Mouse (Mus musculus) urinary bladder, adult 2 months (tissue): ENCODE measurements around the gene Armc2. TPM values are rescaled to one million over a fixed set of nuclear protein-coding genes. Genes with fewer than 3 reads are reported as not detected.

ENCODE experiments used
- DNase-seq: peaks from one replicate; pipeline ENCODE4 v3.0.0; 2022; ENCODE audit warnings: low spot score
- polyA plus RNA-seq: library from polyadenylated mRNA; depleted of rRNA; stranded (reverse); fragments of >200 nt; gene quantifications from 2 replicates; pipeline ENCODE4 v1.2.3, GENCODE M21; 2012

Gene Armc2
- polyA plus RNA-seq, 1 experiment = 1.8 TPM

DNA sequence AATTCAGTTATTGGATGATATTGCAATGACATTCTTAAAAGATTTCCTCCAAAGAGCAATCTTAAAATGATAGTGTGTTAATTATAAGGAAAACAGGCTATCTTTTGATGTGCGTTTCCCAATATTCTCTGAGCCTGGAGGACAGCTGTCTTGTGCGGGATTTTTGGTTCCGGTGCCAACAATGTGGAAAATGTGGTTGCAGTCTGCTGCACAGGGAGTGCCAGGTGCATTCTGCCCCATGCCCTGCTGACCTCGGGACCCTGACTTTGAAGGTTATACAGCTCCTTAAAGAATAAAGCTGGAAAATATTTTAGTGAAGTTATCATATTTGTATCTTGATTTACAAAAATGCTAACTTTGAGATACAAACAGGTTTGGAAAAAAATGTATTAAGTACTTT lies 110.3 kb downstream of the Armc2 start:
- DNase-seq = no peak

DNA sequence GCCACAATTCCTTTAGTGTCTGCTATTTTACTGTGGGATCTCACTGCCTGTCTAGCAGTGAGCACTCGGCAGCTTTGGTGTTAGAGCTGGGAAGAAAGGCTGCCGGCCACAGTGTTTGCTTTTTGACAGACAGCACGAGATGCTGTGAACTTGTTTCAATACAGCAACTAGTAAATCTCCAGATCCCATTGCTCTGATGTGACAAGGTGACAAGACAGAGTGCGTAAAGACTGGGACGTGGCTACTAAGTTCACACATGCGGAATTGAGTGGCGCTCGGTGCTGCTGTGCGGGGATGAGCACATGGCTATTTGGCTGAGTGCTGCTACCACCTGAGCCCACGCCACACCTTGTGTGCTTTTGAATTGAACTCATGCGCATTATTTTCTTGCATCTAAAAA lies 110.8 kb downstream of the Armc2 start:
- DNase-seq = no peak

DNA sequence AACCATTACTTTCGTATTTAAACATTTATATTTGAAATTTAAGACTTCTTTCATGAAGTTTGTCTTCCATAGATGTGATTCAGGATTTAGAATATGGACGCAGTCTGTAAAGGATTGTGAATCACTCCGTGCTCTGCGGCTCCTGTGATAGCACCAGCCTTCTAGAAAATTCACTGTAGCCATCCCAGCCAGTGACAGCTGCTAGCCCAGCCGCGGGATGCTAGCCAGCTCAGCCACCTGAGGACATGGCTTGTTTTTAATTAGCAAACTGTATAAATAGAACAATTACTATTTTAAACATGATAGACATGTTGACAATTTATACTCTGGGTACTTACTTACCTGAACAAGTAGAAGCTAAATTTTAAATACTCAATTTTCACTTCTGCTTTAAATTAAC lies 116.4 kb downstream of the Armc2 start:
- no peak for DNase-seq

DNA sequence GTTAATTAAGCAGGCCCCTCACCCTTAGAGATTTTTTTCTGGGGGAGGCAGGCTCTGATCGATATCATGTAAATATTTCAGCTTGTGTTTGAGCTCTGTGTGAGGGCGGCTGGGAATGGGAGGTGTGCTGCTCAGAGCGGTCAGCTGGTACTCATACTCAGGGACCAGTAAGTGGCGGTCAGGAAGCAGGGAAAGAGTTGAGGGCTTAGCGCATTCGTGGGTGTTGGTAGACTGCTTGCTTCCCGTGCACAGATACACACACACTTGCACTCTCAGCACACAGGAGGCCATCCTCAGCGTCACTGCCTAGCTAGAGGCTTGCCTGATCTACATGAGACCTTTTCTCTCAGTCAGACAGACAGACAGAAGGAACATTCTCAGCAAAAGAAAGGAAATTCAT lies 116.8 kb downstream of the Armc2 start:
- DNase-seq = no peak

DNA sequence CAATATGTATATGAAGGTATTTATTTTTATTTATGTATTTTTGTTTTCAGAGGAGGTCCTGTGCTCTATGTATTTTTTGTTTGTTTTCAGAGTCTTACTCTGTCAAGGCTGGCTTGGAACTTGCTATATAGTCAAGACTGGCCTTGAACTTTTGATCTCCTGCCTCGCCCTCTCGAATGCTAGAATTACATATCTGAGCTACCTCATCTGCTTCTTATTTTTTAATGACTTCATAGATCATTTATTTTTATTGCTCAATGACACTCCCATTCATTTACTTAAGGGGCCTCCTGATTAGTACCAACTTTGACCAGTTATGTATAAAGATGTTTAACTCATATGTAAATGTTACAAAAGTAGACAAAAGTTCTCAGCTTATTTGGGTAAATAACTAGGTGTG lies 121.4 kb downstream of the Armc2 start:
- DNase-seq = no peak

DNA sequence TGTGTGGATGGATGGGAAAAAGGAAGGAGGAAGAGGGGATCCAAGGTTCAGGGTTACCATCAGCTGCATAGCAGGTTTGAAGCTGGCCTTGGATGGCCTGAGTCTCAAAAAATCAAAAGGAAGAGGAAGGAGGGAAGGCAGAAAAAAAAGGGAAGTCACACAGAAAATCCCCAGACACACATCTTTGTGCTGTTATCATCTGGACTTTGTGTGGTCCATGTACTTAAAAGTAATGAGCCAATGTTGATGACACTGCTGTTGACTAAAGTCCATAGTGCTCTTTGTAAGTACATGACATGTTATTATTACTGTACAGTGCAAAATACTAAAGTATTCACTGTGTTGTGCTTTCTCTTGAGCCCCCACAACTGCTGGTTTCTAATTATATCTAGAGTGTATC lies 121.8 kb downstream of the Armc2 start:
- no peak for DNase-seq

DNA sequence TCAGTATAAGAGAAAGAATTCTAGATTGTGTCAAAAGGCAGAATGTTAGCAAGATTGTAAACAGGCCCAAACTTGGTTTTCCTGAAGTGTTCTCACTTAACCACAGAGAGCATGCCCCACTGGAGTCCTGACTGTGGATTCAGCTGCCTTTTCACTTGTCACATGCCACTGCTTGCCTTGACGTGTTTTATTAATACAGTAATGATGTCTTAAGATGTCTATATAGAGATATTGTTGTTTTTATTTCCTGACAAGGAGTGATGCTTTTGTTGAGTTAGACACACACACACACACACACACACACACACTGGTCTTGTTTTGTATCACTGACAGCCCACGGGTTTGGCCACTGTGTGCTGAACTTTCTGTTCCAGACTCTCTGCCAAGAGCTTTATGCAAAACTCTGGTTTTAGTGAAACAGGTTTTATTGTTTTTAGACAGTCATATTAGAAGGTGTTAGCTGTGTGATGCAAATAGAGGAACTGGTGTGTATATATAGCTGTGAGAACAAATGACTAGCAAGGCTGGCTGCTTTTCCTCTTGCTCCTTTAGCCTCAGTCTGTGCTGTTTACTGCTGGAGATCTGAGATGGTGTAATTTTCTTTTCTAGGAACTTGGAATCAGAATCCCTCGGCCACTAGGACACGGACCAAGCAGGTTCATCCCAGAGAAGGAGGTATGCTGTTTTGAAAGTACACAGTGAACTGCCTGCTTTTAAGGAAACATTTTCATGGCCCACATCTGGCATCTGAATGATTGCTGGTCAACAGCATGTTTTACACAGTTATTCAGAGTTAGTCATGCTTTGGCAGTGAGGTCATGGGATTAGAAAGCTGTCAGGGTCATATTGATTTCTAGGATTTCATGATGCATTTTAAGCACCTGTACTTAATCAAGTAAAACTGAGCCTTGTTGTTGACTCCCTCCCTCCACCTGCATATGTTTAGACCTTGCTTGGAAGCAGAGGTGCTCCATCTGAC lies 124.5 kb downstream of the Armc2 start:
- DNase-seq = no peak

DNA sequence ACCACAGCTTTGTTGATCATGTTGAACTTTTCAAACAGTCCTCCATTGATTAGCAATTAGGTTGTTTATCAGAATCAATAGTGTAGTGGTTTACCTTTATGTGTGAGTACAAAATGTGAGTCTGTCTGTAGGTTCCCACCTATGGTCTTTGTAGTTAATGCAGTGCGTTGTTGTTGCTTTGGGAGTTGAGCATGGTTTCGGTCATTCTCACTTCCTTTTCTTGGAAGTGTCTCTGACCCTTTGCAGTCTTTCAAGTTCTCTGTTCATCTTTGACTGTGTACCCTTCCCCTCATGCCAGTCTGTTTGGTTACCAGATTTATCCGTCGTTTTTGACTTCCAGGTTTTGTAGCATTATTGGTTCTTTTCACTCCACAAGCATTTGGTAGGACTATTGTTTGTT lies 126.9 kb downstream of the Armc2 start:
- no peak for DNase-seq

DNA sequence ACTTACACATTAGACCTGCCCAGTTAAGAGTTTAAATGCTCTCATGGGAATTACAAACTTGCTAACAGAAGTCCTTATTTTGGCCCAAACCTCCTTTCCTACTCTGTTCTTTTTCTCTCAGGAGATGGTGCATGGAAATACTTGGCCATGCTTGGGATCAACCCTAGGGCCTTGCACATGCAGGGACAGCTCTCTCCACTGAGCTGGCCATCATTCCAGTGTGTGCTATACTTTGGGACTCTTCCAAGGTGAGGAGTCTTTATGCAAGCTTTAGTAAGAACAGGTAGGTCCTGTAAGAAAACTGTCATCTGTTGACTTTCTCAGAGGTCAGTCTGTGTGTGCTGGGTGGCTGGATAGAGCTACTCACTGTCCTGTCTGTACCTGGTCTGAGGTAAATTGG lies 127.7 kb downstream of the Armc2 start:
- no peak for DNase-seq

DNA sequence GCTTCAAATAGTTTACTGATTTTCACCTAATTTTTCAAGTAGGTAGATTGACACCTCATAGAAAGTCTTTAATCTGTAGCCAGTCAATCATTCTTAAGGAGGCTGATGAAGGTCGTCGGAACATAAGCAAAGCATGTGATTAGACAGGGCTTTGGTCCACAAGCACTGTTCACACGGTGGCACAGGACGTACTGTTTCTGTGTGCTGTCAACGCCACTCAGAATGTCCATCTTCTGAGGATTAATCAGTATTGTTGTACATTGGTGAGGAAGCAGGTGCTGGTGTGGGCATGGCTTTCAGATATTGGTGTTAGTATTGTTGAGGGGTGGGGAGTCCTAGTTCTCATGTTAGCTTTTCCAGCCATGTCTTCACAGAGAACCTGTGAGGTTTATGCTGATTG lies 128.7 kb downstream of the Armc2 start:
- no peak for DNase-seq

DNA sequence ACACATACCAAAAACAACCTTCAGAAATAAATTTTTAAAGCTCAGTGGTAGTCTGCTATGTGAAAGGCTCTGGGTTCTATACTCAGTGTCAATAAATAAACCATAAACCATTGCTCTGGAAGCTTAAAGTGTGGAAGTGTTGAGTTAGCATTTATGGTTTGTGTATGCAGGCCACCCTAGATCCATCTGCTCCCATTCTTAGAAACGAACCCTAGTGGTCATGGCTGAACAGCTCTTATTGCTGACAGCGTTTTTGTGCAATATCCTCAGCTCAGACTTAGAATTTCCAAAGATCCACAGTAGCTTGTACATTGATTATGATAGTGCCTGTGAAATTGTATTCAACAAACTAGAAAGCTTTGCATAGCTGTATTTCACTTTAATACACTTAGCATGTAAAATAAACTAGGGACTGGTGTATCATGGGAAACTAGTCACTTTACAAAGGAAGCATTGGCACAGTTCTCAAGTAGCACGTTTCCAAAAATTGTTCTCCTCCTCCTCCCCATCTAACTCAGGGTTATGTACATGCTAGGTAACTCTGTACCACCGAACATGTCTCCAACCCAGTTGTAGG lies 129.8 kb downstream of the Armc2 start:
- no peak for DNase-seq

DNA sequence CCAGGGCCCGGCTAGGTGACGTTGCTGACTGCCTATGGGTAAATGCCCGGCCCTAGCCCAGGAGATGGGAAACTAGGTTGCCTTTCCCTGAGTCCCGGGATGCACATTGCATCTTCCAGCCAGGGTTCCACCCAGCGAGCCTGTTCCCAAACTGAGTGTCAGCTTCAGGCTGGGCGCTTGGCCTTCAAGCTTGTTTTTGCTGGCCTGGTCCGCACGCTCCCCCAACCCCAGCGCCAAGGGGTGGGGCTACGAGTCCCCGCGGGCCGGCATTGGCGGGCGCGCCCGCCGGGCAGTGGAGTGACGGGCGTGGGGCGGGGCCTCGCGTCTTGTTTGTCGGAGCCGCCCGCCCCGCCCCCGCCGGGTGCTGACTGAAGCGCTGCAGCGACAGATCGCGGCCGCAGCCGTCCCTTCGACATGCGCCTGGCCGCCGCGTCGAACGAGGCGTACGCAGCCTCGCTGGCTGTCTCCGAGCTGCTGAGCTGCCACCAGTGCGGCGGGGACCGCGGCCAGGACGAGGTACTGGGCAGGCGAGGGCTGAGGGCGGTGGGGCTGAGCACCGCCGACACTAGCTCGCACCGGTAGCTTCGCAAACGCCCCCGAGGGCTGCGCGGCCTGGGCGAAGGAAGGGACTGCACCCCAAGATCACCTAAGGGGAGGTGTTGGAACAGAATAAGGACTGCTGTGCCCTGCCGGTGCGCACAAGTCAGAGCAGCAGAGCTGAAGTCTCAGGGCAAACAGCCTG lies 131.0 kb downstream of the Armc2 start:
- DNase-seq = peak; percentile 86

DNA sequence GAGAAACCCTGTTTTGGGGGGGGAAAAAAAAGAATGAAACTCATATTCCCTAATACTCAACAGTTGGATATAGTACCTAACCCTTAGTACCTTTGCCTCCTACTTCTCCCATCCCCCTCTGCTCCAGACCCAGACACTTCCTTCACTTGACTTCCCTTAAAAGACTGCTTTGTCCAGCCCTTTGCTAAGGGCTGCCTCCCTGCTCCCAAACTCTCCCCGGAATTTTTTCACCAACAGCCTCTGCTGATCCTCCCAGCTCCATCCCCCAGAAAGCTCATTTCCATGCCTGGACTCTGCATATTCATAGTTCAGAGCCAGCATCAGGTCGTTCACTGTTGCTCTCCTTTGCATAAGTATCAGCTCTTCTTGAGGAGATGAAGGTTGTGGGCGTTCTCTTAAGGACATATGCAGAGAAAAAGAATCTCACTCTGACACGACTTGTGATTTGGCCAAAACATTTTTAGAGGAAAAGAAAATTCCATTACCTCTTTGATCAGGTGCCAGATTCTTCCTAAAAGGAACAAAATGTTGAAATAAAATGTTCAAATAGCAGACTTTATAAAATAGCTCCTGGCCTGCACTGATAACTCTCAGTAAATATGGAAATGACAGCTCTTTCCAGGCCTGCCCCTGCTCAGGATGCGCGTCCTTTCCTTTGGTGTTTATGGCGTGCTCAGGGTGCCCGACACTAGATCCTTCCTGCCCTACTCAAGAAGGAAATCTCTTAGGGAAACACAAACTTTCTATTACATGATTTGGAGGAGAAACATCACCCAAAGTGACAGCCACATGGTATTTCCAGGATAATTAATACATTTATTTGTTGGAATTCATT lies 134.3 kb downstream of the Armc2 start:
- DNase-seq = no peak

DNA sequence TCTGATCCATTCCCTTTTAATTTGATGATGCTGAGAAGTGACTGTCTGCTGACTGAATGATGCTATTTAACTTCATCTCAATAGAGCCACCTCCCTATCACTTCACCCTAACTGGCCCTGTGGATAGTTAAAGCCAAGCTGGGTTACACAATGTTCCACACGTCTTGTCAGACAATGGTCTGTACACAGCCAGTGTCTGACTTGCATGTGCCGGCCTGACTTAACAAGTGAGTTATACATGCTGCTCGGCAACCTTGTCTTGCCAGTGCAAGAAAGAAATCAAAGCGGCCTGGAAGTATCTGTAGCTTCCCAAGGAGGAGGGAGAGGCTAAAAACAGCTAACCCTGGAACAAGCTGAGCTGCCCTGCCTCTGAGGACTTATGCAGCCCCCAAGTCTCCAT lies 136.8 kb downstream of the Armc2 start:
- DNase-seq = no peak

DNA sequence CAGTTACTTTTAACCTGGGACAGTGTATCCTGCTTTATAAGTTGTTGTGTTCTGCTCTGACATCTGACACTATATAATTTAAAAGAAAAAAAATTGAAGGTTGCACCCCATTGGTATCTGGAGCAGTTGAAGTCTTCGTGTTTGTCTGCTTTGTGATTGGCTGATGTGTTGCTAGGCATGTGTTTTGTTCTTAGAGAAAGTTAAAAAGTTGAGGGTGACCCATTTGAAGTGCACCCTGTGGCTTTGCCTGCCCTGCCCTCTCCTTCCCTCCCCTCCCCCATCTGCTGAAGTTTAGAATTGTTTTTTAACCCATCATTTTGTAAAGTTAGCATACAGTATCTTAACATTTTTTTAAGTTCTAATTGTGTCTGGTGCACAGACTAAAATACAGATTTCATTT lies 137.5 kb downstream of the Armc2 start:
- DNase-seq = no peak

DNA sequence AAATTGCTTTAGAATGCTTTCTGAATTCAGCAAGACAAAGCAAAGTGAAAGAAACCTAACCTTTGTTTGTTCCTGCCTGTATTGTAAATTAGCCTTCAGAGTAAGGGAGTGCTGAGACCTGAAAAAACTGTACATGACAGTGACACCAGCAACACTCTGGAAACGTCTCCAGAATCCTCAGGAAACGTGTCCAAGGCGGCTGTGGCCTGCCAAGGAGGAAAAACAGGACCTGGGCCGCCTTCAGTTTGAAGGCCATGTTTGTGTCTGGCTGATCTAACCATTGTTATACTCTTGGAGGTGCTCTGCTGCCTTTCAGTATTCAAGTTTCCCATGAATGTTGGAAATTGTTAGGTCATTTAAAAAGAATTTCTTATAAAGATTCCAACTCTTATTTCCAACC lies 138.0 kb downstream of the Armc2 start:
- DNase-seq = no peak

DNA sequence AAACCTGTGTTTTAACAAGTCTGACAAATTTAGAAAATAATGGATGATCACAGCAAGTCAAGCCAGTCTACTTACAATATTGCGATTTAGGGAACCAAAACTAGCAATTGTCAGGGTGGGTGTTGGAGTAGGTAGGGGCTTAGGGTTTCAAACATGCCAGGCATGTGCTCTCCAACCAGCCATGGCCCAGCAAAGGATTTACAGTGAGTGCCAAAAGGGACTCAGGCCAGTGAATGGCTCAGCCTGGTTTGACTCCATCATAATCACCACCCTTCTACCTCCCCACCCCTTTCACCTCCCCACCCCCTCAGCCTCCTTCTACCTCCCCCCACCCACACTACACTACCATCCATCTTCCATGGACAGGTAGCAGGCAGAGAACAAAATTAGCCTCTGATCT lies 138.6 kb downstream of the Armc2 start:
- DNase-seq = no peak

DNA sequence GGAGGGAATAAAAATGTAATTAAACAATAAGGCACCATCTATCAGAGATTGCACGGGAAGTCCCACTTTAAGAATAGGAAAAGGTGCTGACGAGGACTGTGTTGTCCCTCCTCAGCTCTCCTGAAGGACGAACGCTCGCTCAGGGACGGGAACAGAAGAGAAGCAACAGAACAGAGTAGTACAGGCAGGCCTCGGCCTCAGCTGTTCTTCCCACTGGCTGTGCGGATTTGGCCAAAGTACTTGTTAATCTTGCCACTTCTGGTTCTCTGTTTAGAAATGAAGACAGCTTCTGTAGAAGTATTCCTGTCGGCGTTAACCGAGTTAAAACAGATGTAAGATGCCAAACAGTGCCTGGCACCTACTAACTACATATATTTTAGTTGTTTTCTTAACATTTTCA lies 139.9 kb downstream of the Armc2 start:
- no peak for DNase-seq

DNA sequence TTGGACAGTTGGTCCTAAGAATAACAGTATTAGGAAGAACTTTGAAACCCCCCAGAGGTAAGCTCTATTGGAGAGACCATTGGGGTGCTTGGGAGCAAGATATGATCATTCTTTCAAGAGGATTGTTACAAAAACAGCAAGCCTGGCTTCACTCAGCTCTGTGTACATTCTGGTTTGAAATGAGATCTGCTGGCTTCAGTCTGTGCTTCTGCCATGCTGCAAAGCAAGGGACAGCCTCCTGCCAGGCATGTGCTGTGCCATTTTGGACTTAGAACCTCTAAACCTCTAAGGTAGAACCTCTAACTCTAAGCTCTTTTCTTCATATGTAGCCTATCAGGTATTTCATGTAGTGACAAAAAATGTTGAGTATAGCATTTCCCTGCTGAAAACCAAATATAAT lies 142.6 kb downstream of the Armc2 start:
- no peak for DNase-seq

DNA sequence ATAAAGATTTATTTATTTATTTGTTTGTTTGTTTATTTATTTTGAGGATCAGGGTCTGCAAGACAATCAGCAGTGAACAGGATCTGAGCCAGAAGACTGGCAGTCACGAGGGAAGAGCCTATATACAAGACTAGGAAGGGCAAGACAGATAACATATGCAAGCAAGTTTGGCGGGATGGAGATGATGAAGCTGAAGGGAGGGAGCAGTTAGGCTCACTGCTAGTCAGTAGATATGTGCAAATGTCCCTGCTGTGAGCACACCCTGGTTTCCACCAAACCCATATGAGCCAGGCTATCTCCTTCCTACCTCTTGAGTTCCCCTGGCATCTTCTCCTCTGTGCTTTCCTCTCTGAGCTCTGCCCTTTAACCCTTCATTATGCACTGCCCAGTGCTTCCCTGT lies 146.7 kb downstream of the Armc2 start:
- no peak for DNase-seq

DNA sequence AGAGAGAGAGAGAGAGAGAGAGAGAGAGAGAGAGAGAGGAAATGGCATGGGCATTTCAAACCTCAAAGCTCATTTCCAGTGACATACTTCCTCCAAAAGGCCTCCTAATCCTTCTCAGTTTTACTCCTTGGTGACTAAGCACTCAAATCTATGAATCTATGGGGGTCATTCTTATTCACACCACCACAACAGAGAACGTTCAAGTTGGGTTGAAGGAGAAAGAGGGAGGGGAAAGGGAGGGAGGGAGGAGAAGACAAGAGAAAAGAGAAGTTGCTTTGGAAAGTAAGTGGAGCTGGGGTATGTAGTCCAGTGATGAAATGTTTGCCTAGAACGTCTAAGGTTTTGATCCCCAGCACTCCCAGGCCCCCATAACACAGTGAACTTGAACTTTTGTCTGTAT lies 148.1 kb downstream of the Armc2 start:
- DNase-seq = no peak

DNA sequence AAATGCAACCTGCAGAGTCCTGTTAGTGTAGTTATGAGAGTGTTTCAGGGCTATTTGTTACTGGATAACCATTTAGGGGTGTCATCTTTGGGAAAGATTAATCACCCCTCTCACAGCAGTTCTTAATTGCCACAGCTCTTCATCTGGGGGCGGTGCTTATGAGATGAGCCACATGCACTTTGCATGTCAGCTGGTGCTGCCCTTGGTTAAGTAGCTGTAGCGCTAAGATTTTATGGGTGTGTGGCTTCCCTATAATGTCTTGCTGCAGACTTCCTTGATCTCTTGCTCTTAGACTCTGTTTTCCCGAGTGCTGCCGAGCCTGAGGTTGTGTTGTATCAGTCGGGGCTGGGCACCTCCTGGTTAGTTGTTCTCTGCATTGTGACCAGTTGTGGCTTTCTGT lies 150.3 kb downstream of the Armc2 start:
- no peak for DNase-seq
